Mouse (Mus musculus) layer of hippocampus, postnatal 14 days (tissue): ENCODE measurements at regions not wholly inside any gene's neighbourhood (a gene's known extent, or its start where the extent isn't known, plus 50 kb on each side); places are given as distances from the start of the nearest gene placed in this dataset.

ENCODE experiments used
- DNase-seq, 2 experiments: peaks; one replicate each; pipeline ENCODE4 v3.0.0; 2021 to 2022; ENCODE audit warnings: low spot score in 2 of 2, mixed read lengths in 1 of 2

DNA sequence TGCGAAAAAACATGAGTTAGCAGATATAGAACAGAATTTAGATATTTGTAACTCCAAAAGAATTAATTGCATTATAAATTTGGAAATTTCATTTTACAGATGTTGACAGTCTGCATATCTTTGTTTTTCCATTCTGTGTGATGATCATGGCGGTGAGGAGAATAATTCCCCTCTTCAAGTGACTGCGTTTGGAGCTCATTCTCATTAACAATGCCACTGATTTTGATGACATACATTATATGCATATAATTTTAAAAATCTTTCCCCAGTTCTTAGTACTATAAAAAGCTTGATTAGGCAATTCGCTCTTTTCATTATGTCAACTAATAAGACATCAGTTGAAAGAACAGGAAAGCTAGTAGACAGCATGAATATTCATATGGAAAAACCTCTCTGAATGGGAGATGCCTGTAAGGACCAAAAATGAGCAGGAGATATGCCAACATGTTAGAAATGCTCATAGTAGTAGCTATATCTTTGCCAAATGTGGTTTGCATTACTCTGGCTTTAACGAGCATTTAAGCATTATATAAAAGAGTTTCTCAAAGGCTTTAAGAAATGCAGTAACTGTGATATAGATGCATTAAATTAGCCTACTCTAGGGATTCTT, 849.2 kb upstream of the Cldn34c4 start:
- DNase-seq, result no peak

DNA sequence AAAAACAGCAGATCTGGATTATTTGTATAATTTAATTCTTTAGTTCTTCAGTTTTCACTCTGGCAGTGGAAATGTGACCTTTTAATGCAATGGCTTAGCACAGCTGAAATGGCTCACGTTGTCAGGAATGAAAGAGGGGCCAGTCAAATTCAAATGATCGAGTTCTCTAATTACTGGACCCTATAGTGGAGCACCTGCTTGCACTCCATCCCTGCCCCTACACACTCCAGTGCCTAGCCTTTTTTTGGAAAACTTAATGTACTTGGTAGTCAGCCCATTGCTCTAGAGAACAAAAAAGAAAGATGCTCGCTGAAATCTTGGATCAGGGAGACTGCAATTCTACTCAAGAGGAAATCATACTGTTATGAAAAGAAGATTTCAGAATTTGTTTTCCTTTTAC, 841.0 kb upstream of the Cldn34c4 start:
- DNase-seq, result no peak

DNA sequence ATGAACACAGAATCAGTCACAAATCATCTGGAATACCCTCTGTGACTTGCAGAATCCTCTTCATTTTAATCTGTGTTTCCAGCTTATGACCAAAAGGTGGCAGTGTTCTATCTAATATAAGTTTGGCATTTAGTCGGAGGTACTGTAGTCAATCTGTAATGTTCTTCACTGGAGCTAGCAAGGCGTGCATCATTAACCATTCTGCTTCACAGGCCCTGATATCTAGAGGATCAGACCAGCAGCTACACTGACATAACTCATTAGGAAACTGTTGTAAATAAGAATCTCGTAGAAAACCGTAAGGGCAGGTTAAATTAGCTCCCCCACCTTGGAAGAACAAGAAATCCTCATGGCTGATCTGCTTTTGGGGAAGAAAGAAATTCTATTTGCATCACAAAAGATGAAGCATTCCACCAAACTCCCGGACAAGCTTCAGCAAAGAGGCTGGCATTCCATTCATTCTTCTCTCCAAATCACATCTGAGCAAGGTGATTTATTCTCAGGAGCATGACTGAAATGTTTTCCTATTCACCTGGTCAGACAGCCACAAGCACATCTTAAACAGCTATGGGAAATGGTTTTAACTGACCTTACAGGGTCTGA, 840.0 kb upstream of the Cldn34c4 start:
- DNase-seq, result peak; percentile 19 to 67
